Mouse (Mus musculus) liver, postnatal 0 days (tissue): ENCODE data around the gene Kctd12.

Experiments
- CTCF ChIP-seq: sonication (generic); IDR thresholded peaks from 2 replicates; pipeline ENCODE4 v1.5.1; 2016; ENCODE audit warnings: antibody characterized with exemption, low read depth
- EP300 ChIP-seq: IDR thresholded peaks from 2 replicates; pipeline ENCODE4 v1.6.1; 2016; ENCODE audit warnings: antibody characterized with exemption, low read depth, mild to moderate bottlenecking

DNA sequence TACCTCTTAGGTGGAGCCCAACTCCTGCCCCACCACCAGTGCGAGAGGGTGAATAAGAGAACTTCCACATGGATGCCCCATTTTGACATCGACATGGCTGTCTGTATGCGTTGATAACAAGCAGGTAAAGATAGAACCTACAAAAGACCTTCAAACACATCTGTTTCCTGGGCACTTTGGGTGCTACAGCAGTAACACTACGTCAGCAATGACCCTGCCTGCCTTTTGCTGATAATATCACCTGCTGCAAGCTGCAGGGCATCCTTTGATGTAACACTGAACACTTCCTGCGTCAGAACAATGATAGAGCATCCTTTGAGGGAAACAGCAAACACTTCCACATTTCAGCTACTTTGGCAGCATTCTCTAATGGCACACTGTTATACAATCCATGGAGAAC, 34.6 kb upstream of the Kctd12 start:
- TF ChIP-seq EP300 = 0 out of 2 replicates have a peak, but pooled peaks have one; percentile 23
- TF ChIP-seq CTCF = no peak
